Mouse (Mus musculus): ENCODE measurements around the gene Olfr338. TPM values are rescaled to one million over a fixed set of nuclear protein-coding genes. Genes with fewer than 3 reads are reported as not detected.
"Not testable (repeated sequence)": the region's sequence is repeated elsewhere in the genome, so short reads cannot be mapped to it uniquely, and the experiment has no call there.

Olfr338 gene
- not detected in 2 replicates for polyA plus RNA-seq (2015; fragmentation: Nextera tagmentation; extraction: Ambion mirVana)

- no peaks in the 10 kb centered on the region; the same call in 1 of the 2 replicates for H3K9me3 ChIP-seq
- no peaks in the 10 kb centered on the region for H3K4me1 ChIP-seq
- no peaks in the 10 kb centered on the region for H3K36me3 ChIP-seq
- no peak for ATAC-seq (ENCODE audit: low FRiP score, low read depth)
- no peaks in the 10 kb centered on the region for H3K27me3 ChIP-seq
- no peak within 1 kb of the TSS for H3K9ac ChIP-seq
- no peak within 1 kb of the TSS for H3K4me2 ChIP-seq (replicated peaks)
- no peak within 1 kb of the TSS for H3K27ac ChIP-seq
- no peak within 1 kb of the TSS for H3K4me3 ChIP-seq
These were observed at the start of gene Olfr338 for GRCm38 (mm10) chr2:36373219-36373618. Olfr338 (plus strand) TSS chr2:36373519.

DNA sequence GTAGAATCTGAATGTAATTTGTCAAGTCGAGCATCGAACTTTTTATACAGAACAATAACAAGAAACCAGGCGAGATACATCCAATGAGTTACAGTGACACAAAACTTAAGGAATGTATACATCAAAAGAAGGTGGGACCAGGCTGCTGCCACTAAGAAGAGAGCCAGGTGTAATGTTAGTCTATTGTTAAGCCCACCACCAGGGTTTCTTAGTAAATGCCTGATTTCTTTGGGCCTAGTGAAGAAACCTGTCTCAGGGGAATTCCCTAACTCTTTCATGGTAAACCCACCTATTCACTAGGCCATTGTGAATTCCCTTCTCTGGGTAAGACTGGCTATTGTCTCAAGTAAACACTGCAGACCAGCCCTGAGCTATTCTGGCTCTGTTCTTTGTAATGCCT, 41.9 kb downstream of the Olfr338 start:
- H3K9me3 ChIP-seq, result not testable (repeated sequence)
- 82% methylated on average over 3 of the region's 3 CpGs for WGBS

DNA sequence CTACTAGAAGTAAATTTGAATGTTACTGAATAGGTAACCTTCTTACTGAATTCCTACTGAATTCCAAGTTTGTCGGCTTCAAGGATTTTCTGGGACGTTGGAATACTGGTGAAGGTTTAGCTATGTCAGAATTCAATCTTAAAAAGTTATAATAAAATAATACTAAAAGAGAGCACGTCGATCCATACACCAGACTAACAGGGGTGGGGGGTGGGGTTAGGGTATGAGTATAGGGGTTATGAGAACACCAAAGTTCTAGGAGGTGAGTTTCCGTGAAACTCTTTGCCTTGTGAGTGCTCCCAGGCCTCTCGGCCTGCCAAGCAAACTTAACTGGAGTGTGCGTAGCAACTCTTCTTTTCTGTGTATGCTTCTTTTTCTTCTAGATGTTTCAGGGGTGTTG, 42.3 kb downstream of the Olfr338 start:
- ATAC-seq (ENCODE audit: low FRiP score, low read depth); H3K4me2 ChIP-seq (replicated peaks); H3K4me3 ChIP-seq; H3K27ac ChIP-seq; H3K4me1 ChIP-seq; H3K9me3 ChIP-seq; H3K36me3 ChIP-seq; H3K27me3 ChIP-seq; H3K9ac ChIP-seq: not testable (repeated sequence)
- 89% methylated on average over 7 of the region's 7 CpGs for WGBS

More for the DNA sequence above, 41.9 kb downstream of the Olfr338 start:
- H3K27me3 ChIP-seq; H3K4me2 ChIP-seq (replicated peaks); H3K27ac ChIP-seq; H3K4me1 ChIP-seq; H3K36me3 ChIP-seq; ATAC-seq (ENCODE audit: low FRiP score, low read depth); H3K4me3 ChIP-seq; H3K9ac ChIP-seq: not testable (repeated sequence)

DNA sequence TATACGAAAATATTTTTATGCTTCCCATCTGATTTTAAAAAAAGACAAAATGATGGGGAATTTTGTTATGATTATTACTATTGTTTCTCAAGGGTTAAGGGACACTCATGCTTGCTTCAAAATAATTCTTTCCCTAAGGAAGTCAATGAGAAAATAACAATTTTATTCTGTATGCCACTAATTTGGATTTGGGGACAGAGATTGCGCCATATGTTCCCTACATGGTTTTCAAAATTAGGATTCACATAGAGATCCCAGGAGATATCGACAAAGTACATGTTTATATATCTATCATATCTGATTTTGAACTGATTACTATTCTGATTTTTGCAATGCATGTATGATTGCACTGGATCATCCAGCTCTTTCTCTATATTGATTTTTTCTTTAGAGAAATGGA, 45.3 kb downstream of the Olfr338 start, which contains the start of gene Olfr339:
TSS of gene Olfr339 (plus strand) at position 301 of the 400 bp plus-strand sequence.
- WGBS, result 84% methylated on average over 3 of the region's 3 CpGs
- H3K27ac ChIP-seq, result no peak within 1 kb of the TSS

More for the DNA sequence above, 45.3 kb downstream of the Olfr338 start, which contains the start of gene Olfr339:
- Histone ChIP-seq H3K36me3 (no peaks in the 10 kb centered on the region), H3K27me3 (no peaks in the 10 kb centered on the region), H3K4me1 (no peaks in the 10 kb centered on the region), H3K9ac (no peak within 1 kb of the TSS), H3K4me3 (no peak within 1 kb of the TSS), H3K9me3 (no peaks in the 10 kb centered on the region; the same call in 1 of the 2 replicates), H3K4me2 (replicated peaks) (no peak within 1 kb of the TSS)
- no peak for ATAC-seq (ENCODE audit: low FRiP score, low read depth)

Other genes with a start within 250 kb of the Olfr338 start
- gene Mrrf, start 237.1 kb upstream of the Olfr338 start, polyA plus RNA-seq (2015; fragmentation: Nextera tagmentation; extraction: Ambion mirVana), result 23.8 and 31.3 TPM in 2 replicates
- 85.9 and 94.2 TPM in 2 replicates for gene Rbm18, start 236.7 kb upstream of the Olfr338 start, polyA plus RNA-seq (2015; fragmentation: Nextera tagmentation; extraction: Ambion mirVana)
- 8.7 and 9.1 TPM in 2 replicates for gene Ptgs1, start 143.1 kb upstream of the Olfr338 start, polyA plus RNA-seq (2015; fragmentation: Nextera tagmentation; extraction: Ambion mirVana)
- gene Olfr339, start 45.4 kb downstream of the Olfr338 start, polyA plus RNA-seq (2015; fragmentation: Nextera tagmentation; extraction: Ambion mirVana), result not detected in 2 replicates
- not detected in 2 replicates for gene Olfr340, start 79.1 kb downstream of the Olfr338 start, polyA plus RNA-seq (2015; fragmentation: Nextera tagmentation; extraction: Ambion mirVana)
- gene Olfr341, start 108.9 kb downstream of the Olfr338 start, polyA plus RNA-seq (2015; fragmentation: Nextera tagmentation; extraction: Ambion mirVana), result not detected in 2 replicates
- gene Olfr342, start 151.5 kb downstream of the Olfr338 start, polyA plus RNA-seq (2015; fragmentation: Nextera tagmentation; extraction: Ambion mirVana), result not detected in 2 replicates
- gene Olfr344, start 193.1 kb downstream of the Olfr338 start, polyA plus RNA-seq (2015; fragmentation: Nextera tagmentation; extraction: Ambion mirVana), result not detected in 2 replicates